Mouse (Mus musculus): ENCODE results near the gene Myadm.
"Not testable (repeated sequence)": the region's sequence is repeated elsewhere in the genome, so short reads cannot be mapped to it uniquely, and the experiment has no call there.

Myadm gene

GRCm38 (mm10) chr7:3290257-3291033, 1.6 kb downstream of the Myadm start:
- intact Hi-C loops (cut with DNase I): no loop called here

DNA sequence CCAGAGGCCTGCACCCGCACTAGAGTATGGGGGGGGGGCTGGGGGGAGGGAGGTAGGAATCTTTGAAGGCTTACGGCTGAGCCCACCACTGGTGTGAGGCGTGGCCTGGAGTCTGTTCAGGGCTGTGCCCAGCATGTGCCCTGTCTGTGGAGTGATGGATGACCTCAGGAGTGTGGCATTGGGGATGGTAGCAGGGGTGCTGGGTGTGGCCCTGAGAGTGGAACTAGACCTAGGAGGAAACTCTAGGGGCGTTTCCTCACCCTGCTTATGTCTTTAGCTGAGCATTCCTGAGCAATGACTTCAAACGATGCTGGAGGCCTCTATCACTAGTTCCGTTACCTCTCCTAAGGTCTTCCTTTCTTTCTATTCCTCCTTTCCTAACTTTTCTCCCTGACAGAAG, 2.3 kb downstream of the Myadm start:
- intact Hi-C loops (cut with DNase I): no loop called here

GRCm38 (mm10) chr7:3291764-3292163, 2.9 kb downstream of the Myadm start:
- intact Hi-C loops (cut with DNase I): no loop called here

GRCm38 (mm10) chr7:3292271-3292670, 3.4 kb downstream of the Myadm start:
- intact Hi-C loops (cut with DNase I): not testable (repeated sequence)

- intact Hi-C loops (cut with DNase I): no loop called here
These were observed 3.9 kb downstream of the Myadm start for GRCm38 (mm10) chr7:3292791-3293190.

- intact Hi-C loops (cut with DNase I): no loop called here
These were observed 5.9 kb downstream of the Myadm start for GRCm38 (mm10) chr7:3294794-3295193.

DNA sequence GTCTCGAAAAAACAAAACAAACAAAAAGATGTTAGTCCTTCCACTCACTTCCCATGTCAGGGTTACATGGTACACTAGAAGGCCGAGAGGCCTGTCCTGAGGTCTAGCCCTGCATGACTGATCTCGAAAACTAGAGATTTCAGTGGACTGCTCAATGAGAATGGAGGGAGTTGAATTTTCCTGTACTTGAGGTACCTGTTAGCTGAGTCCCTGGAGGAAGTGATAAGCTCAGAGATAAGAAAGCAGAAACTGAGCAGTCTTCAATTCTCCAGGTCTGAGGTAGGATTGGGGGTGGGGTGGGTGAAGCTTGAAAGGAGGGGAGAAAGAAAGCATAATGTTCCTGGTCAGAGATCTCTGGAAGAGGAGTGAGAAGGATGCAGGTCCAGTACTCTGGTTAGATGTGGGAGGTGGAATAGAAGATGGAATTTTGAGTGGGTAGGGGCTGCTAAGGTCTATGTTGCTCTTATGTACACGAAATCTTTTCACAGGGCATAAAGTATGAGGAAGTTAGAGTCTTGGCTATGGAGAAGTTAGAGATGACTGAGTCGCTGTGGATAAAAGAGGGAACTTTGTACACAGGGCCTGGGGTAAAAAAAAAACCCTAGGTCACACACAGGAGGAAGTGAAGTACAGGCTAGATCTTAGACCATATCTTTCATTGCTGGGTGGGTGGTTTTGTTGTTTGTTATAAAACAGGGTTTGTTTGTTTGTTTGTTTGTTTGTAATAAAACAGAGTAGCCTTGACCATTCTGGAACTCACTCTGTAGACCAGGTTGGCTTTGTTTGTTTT, 6.6 kb downstream of the Myadm start:
- intact Hi-C loops (cut with DNase I): no loop called here

GRCm38 (mm10) chr7:3296711-3297110, 7.8 kb downstream of the Myadm start:
- intact Hi-C loops (cut with DNase I): no loop called here

DNA sequence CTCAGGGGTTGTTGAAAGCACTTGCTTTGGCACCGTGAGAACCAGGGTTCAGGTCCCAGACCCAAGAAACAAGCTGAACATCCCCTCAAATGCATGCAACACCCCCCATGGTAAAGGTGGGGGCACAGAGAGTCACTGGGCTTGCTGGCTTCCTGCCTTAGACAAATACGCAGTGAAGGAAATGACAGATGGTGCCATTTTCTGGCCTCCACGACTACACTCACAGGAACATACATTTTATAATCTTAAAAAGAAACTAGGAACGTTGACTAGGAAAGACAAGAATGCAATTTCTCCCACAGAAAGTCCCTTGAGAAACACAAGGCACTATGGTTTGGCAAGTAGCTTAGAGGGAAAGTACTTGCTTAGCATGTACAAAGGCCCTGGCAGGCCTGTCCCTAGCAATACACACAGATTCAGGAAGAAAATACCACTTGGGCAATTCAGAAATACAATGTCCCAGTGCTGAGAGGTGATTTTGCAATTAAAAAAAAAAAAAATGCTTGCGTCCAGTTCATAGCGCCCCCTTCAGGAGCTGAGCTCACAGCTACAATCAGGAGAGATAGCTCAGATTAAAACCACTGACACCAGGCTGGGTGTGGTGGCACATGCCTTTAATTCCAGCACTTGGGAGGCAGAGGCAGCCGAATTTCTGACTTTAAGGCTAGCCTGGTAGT, 11.2 kb downstream of the Myadm start:
- intact Hi-C loops (cut with DNase I): loop anchor here (5.0 kb wide), 2 partner anchors 63 to 78 kb away; no protein-coding TSS in a partner anchor

DNA sequence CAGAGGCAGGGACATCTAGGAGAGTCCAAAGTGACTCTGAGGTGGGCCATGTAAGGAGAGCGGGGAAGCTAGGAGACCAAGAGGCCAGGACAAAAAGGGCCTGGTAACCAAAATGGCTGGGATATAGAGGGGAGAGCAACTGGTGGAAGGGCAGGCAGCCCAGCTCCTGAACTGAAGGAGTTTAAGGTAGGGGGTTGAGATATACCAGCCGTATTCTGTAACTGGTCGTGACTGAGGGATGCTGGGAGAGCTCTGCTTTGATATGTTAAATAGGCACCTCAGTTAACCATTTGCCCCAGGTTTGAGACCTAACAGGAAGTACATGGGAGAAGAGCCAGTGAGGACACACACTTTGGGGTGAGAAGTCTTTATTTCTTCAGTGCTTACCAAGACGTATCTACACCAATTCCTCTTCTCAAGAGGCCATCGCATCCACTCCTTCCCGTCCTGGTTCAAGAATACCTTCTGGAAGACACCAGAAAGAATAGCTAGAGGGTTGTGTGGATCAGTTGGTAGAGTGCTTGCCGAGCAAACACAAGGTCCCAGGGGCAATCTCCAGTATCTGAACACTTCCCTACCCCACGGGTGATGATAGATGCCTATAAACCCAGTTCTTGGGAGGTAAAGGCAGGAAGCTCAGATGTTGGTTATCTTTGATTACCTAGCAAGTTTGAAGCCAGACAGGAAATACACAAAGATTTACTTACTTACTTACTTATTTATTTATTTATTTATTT, 12.2 kb downstream of the Myadm start:
- intact Hi-C loops (cut with DNase I): loop anchor here (5.0 kb wide), 2 partner anchors 64 to 79 kb away; no protein-coding TSS in a partner anchor

GRCm38 (mm10) chr7:3301628-3302555, 13.0 kb downstream of the Myadm start:
- intact Hi-C loops (cut with DNase I): loop anchor here (5.0 kb wide), 2 partner anchors 65 to 80 kb away; no protein-coding TSS in a partner anchor

DNA sequence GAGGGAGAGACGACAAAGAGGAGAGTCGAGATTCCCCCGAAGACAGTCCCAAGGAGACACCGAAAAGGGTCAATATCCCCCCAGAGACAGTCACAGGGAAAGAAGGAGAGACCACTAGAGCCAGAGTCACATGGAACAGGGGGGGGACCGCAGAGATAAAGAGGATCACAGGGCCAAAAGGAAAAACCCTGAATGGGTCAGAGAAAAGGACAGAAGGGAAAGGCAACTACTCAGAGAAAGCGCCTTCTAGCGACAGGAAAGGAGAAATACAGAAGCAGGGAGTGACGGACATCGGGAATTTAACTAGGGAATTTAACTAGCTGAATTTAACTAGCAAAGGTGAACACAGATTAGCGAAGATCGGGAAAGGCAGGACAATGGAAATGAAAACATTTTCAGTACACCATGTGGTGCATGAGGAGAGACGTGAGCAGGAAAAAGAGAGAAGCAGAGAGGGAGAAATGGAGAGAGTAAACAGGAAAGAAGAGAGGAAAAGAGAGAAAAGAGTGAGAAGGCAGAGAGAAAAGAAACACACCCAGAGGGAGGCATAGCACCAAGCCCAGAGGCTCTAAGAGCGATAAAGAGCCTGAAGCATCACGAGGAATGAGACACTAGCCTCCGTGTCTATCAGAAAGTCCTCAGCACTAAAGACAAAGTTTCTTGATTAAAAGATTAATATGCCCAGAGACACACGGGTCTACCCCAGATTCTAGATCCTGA, 13.8 kb downstream of the Myadm start:
- intact Hi-C loops (cut with DNase I): loop anchor here (5.0 kb wide), 2 partner anchors 65 to 80 kb away; no protein-coding TSS in a partner anchor

- intact Hi-C loops (cut with DNase I): loop anchor here (5.0 kb wide), 2 partner anchors 66 to 81 kb away; no protein-coding TSS in a partner anchor
These were observed 14.4 kb downstream of the Myadm start for GRCm38 (mm10) chr7:3303276-3303781.

GRCm38 (mm10) chr7:3303789-3304188, 14.9 kb downstream of the Myadm start:
- intact Hi-C loops (cut with DNase I): loop anchor here (5.0 kb wide), 2 partner anchors 66 to 81 kb away; no protein-coding TSS in a partner anchor

DNA sequence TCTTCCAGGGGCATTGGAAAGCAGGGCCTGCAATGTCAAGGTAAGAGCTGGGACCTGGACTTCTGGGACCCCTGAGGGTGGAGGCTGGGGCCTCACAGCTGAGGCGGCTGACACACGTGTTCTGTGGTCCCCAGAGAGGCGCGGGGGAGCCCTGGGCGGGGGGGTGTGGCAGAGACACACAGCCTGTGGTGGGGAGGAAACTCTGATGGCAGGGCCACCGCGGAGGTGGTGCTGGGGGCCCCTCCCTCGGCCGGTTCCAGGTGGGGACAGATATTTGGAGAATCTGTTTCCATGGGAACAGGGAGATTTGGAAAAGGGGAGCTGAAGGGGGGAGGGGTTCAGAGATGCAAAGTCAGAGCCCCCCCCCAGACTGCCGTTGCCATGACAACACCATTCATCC, 15.4 kb downstream of the Myadm start:
- intact Hi-C loops (cut with DNase I): loop anchor here (5.0 kb wide), 2 partner anchors 67 to 82 kb away; no protein-coding TSS in a partner anchor

DNA sequence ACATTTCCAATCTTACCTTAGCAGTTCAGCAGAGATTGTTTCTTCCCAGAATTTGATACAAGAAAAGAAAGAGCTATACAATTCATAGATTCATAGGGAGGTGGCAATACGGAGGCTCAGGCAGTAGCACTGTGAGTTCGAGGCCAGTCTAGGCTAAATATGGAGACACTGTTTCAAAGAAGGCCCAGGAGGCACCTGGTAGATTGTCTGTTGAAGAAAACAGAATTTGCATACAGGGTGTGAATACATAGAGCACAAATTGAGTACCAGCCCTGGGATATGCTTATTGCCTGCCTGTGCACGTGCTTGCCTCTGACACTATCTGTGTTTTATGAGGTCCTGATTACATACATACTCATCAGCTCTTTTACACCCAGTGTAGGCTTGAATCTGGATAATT, 17.5 kb downstream of the Myadm start:
- intact Hi-C loops (cut with DNase I): no loop called here

DNA sequence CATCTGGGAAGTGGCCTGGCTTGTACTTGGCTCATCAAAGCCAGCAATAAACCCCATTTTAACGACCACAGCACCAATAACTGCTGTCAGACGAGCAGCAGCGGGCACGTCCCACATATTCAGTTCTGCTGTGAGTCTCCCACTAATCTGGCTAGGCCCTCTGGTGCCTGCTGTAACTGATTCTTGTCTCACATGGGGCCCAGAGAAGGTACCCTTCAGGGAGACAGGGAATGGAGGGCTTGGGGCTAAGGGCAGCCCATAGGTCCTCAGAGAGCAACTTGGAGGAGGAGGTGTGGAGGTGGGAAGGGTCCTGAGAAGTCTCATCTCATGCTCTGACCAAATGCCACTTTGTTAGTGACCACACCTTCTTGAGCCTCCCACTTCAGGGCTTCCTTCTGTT, 19.8 kb downstream of the Myadm start:
- intact Hi-C loops (cut with DNase I): no loop called here

GRCm38 (mm10) chr7:3310233-3310632, 21.4 kb downstream of the Myadm start:
- intact Hi-C loops (cut with DNase I): no loop called here

DNA sequence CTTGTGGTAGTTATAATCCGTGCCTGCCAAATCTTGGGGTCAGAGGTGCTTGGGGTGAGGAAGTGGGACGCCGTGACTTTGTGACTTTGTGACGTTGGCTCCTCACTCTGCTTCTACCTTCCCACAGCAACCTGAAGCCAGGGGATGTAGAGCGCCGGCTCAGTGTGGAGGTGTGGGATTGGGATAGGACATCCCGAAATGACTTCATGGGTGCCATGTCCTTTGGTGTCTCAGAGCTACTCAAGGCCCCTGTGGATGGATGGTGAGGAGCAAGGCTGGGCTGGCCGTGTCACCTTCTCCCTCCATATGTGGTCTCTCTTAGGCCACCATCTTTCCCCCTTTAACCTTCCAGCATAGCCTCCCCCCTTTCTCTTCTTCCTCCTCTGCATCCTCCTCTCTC, 24.7 kb downstream of the Myadm start:
- intact Hi-C loops (cut with DNase I): no loop called here
